Mouse (Mus musculus): Measurements from ENCODE around the gene Zmym5. TPM values are rescaled to one million over a fixed set of nuclear protein-coding genes. Genes with fewer than 3 reads are reported as not detected.
"Not testable (repeated sequence)": the region's sequence is repeated elsewhere in the genome, so short reads cannot be mapped to it uniquely, and the experiment has no call there.

Gene Zmym5
- total RNA-seq (2012; rRNA removed) (6.7 and 7.5 TPM in 2 replicates), polyA plus RNA-seq (2012; ENCODE audit: insufficient read depth in 1 of 2, insufficient read length in 2 of 2, low read depth in 1 of 2, low replicate concordance in 2 of 2, missing spikeins in 1 of 2) (10 to 100 TPM; 13.2 to 36.5 TPM)

GRCm38 (mm10) chr14:56811701-56812339 lies at the start of gene Zmym5:
TSS of gene Zmym5 (minus strand) at chr14:56811716.
- Histone ChIP-seq H3K9ac (ENCODE audit: control insufficient read depth, low read depth, low read length, poor library complexity, severe bottlenecking) (peak within 1 kb of the TSS; percentile 82), H3K27ac (ENCODE audit: control insufficient read depth, low read depth, low read length) (peak within 1 kb of the TSS; percentile 68), H3K36me3 (ENCODE audit: control insufficient read depth in 1 of 2, insufficient read depth in 2 of 2, low read length in 2 of 2) (peaks cover 2 to 13% of the 10 kb centered on the region in 2 experiments; a peak in 3 of 4 replicates), H3K4me3 (ENCODE audit: control insufficient read depth in 1 of 2, insufficient read depth in 1 of 2, low read depth in 2 of 2, low read length in 2 of 2) (peak within 1 kb of the TSS; percentile 68 to 86), H3K4me1 (ENCODE audit: control insufficient read depth in 1 of 2, insufficient read depth in 2 of 2, low read length in 2 of 2) (peaks cover 4 to 21% of the 10 kb centered on the region in 2 experiments), H3K79me2 (ENCODE audit: control insufficient read depth, insufficient read depth, low read length, poor library complexity) (peaks cover 12% of the 10 kb centered on the region)
- not testable (repeated sequence) for H3K27me3 ChIP-seq (ENCODE audit: control insufficient read depth in 1 of 2, insufficient read depth in 2 of 2, low read length in 2 of 2); H3K9me3 ChIP-seq (replicated peaks; ENCODE audit: insufficient read depth, low read length)
- TF ChIP-seq MAZ (IDR thresholded peaks at IDR 0.05; ENCODE audit: low read depth, low read length) (0 out of 2 replicates have a peak, but pooled peaks have one; percentile 63), POLR2A (IDR thresholded peaks at IDR 0.05; ENCODE audit: control insufficient read depth in 1 of 2, insufficient read depth in 1 of 2, low read depth in 1 of 2, low read length in 2 of 2, poor library complexity in 1 of 2) (peak; percentile 29 to 38; a peak in 2 of 4 replicates), MXI1 (IDR thresholded peaks at IDR 0.05; ENCODE audit: low read depth, low read length) (peak; percentile 38; the same call in 1 of the 2 replicates), HCFC1 (IDR thresholded peaks at IDR 0.05; ENCODE audit: low read depth, low read length) (peak; percentile 37; the same call in 1 of the 2 replicates), NELFE (IDR thresholded peaks at IDR 0.05; ENCODE audit: low read depth, low read length) (peak; percentile 57)
- DNase-seq (ENCODE audit: low read depth, low spot score), result peak; percentile 77

- no peaks in the 10 kb centered on the region for H3K4me1 ChIP-seq (ENCODE audit: control insufficient read depth in 1 of 2, insufficient read depth in 2 of 2, low read length in 2 of 2)
- TF ChIP-seq GATA1 (IDR thresholded peaks at IDR 0.05; ENCODE audit: low read depth, low read length) (no peak), CHD2 (IDR thresholded peaks at IDR 0.05; ENCODE audit: low read length) (no peak), RCOR1 (IDR thresholded peaks at IDR 0.05; ENCODE audit: low read depth, low read length) (no peak)
- no peak overlapping the region for H3K27ac ChIP-seq (ENCODE audit: control insufficient read depth, low read depth, low read length)
- no peak overlapping the region for H3K9ac ChIP-seq (ENCODE audit: control insufficient read depth, low read depth, low read length, poor library complexity, severe bottlenecking)
- H3K36me3 ChIP-seq (ENCODE audit: control insufficient read depth in 1 of 2, insufficient read depth in 2 of 2, low read length in 2 of 2), result no peaks in the 10 kb centered on the region
- H3K4me3 ChIP-seq (ENCODE audit: control insufficient read depth in 1 of 2, insufficient read depth in 1 of 2, low read depth in 2 of 2, low read length in 2 of 2), result no peak overlapping the region
- H3K9me3 ChIP-seq (replicated peaks; ENCODE audit: insufficient read depth, low read length), result no peaks in the 10 kb centered on the region; the same call in 1 of the 2 replicates
- H3K79me2 ChIP-seq (ENCODE audit: control insufficient read depth, insufficient read depth, low read length, poor library complexity), result no peaks in the 10 kb centered on the region
- DNase-seq (ENCODE audit: low read depth, low spot score), result no peak
- H3K27me3 ChIP-seq (ENCODE audit: control insufficient read depth in 1 of 2, insufficient read depth in 2 of 2, low read length in 2 of 2), result no peaks in the 10 kb centered on the region; a peak in 1 of 4 replicates
Measured at GRCm38 (mm10) chr14:56849681-56850080, 38.2 kb upstream of the Zmym5 start.

DNA sequence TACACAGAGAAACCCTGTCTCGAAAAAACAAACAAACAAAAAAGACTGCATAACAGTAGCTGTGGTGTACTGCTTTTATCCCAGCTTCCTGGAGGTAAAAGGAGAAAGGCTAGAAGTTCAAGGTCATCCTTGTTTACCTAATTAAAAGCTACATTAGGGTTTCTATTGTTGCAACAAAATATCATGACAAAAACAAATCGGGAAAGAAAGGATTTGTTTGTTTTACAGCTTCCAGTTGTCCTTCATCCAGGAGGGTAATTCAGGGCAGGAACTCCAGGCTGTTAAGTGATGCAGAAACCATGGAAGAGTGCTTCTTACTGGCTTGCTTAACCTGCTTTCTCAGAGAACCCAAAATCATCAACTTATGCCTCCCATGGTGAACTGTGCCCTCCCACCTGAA lies 36.8 kb upstream of the Zmym5 start:
- no peak for DNase-seq (ENCODE audit: low read depth, low spot score)
- no peaks in the 10 kb centered on the region for H3K9me3 ChIP-seq (replicated peaks; ENCODE audit: insufficient read depth, low read length)
- H3K79me2 ChIP-seq (ENCODE audit: control insufficient read depth, insufficient read depth, low read length, poor library complexity), result no peaks in the 10 kb centered on the region
- no peak for TF ChIP-seq SIN3A (IDR thresholded peaks at IDR 0.05; ENCODE audit: low read length)
- no peak for TF ChIP-seq UBTF (IDR thresholded peaks at IDR 0.05; ENCODE audit: borderline replicate concordance, insufficient read depth, low read depth, low read length)
- TF ChIP-seq RAD21 (IDR thresholded peaks at IDR 0.05; ENCODE audit: low read depth, low read length), result no peak
- no peak for TF ChIP-seq ZMIZ1 (IDR thresholded peaks at IDR 0.05; ENCODE audit: low read depth, low read length)
- TF ChIP-seq ZKSCAN1 (IDR thresholded peaks at IDR 0.05; ENCODE audit: low read depth, low read length), result no peak
- TF ChIP-seq CHD2 (IDR thresholded peaks at IDR 0.05; ENCODE audit: low read length), result no peak
- TF ChIP-seq MAX (IDR thresholded peaks at IDR 0.05; ENCODE audit: low read length), result no peak
- no peak overlapping the region for H3K4me3 ChIP-seq (ENCODE audit: control insufficient read depth in 1 of 2, insufficient read depth in 1 of 2, low read depth in 2 of 2, low read length in 2 of 2)
- no peaks in the 10 kb centered on the region; a peak in 1 of 4 replicates for H3K27me3 ChIP-seq (ENCODE audit: control insufficient read depth in 1 of 2, insufficient read depth in 2 of 2, low read length in 2 of 2)
- H3K27ac ChIP-seq (ENCODE audit: control insufficient read depth, low read depth, low read length), result no peak overlapping the region
- no peaks in the 10 kb centered on the region for H3K36me3 ChIP-seq (ENCODE audit: control insufficient read depth in 1 of 2, insufficient read depth in 2 of 2, low read length in 2 of 2)
- no peak overlapping the region for H3K9ac ChIP-seq (ENCODE audit: control insufficient read depth, low read depth, low read length, poor library complexity, severe bottlenecking)
- no peaks in the 10 kb centered on the region for H3K4me1 ChIP-seq (ENCODE audit: control insufficient read depth in 1 of 2, insufficient read depth in 2 of 2, low read length in 2 of 2)

Measured in MEL (cell line).